Mouse (Mus musculus) liver, adult 2 months (tissue): ENCODE measurements around the gene Krt10.

Source experiments
- CTCF ChIP-seq: fragments of 200-500 bp; IDR thresholded peaks from 2 replicates; pipeline ENCODE4 v1.5.1; 2011; ENCODE audit warnings: low read depth, low read length, control low read depth
- POLR2A ChIP-seq: fragments of 200-500 bp; IDR thresholded peaks from 2 replicates; pipeline ENCODE4 v1.6.1; 2011; ENCODE audit warnings: low read length, control low read depth; ENCODE audit not compliant: insufficient read depth; ENCODE audit errors: extremely low read depth

GRCm38 (mm10) chr11:99379568-99379967 is 9.6 kb downstream of the Krt10 start:
- TF ChIP-seq CTCF (peak; percentile 91), POLR2A (no peak)
